Mouse (Mus musculus): ENCODE results near the gene Zpbp2. TPM values are rescaled to one million over a fixed set of nuclear protein-coding genes. Genes with fewer than 3 reads are reported as not detected.
A peak's percentile ranks its signal among the peaks of the same experiment; 100 is the strongest.

Gene Zpbp2
- 0.13 and 0.20 TPM in 2 replicates for polyA plus RNA-seq (2012; rRNA removed)

DNA sequence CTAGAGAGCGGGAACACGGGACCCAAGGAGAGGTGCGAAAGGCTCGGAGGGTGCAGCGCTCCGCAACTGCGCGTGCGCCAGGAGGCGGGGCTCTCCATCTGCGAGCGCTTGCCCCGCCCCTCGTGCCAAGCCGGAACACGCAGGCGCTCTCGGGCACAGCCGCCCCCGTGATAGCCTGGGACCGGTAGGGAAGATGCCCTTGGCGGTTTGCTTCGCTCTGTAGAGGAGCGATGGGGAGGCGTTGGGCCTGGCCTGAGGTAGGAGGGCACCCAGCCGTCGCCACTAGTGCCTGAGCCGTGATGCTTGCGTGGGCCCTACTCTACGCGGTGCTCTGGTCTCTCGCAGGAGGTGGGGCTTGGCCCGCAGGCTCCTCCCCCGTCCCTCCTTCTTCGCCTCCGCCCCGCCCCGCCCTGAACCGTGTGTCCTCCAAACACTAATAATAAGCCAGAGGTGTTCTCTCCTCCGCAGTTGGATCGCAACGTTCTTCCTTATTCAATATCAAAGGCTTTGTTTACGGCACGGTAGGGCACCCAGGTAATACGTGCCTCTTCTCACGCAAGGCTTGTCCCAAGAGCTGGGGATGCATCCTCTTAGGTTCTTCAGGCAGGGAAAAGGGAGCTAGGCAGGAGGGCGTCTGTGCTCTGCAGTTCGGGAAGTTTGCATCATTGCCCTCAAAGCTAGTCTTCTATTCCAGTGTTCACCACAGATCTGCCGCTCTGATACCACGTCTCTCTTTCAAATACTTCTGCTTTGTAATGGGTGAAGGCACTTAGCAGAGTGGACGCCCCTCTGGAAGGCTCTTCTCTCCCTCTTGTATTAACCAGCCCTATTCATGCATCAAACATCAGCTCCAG is at the start of gene Zpbp2:
Gene Zpbp2 (plus strand): TSS at position 123 of the 854 bp plus-strand sequence.
- WGBS, result 1% methylated on average over 51 of the region's 51 CpGs

GRCm38 (mm10) chr11:98504926-98505325 is 46.0 kb upstream of the Zpbp2 start:
- no peak overlapping the region for H3K4me3 ChIP-seq (replicated peaks; ENCODE audit: insufficient read depth, low read depth, low read length)
- no peaks in the 10 kb centered on the region; the same call in 1 of the 2 replicates for H3K27me3 ChIP-seq (ENCODE audit: control insufficient read depth, insufficient read depth, low read length)
- TF ChIP-seq POLR2A (IDR thresholded peaks at IDR 0.05; ENCODE audit: borderline replicate concordance, insufficient read depth, low read length), result no peak
- TF ChIP-seq CTCF (IDR thresholded peaks at IDR 0.05; ENCODE audit: borderline replicate concordance, insufficient read depth, low read depth, low read length), result no peak
- no peak overlapping the region for H3K27ac ChIP-seq (ENCODE audit: insufficient read depth, low read length)
- H3K4me1 ChIP-seq (ENCODE audit: control insufficient read depth, insufficient read depth, low read length), result peaks cover 7% of the 10 kb centered on the region; the same call in 1 of the 2 replicates
- 65% methylated on average over 3 of the region's 3 CpGs for WGBS
- no peak for DNase-seq

More for the DNA sequence above, at the start of gene Zpbp2:
- peak; percentile 92 to 95 for DNase-seq
- Histone ChIP-seq H3K27me3 (ENCODE audit: control insufficient read depth, insufficient read depth, low read length) (no peaks in the 10 kb centered on the region; the same call in 1 of the 2 replicates), H3K4me3 (replicated peaks; ENCODE audit: insufficient read depth, low read depth, low read length) (peak within 1 kb of the TSS; percentile 90), H3K27ac (ENCODE audit: insufficient read depth, low read length) (peak within 1 kb of the TSS; percentile 94), H3K4me1 (ENCODE audit: control insufficient read depth, insufficient read depth, low read length) (no peaks in the 10 kb centered on the region; the same call in 1 of the 2 replicates)
- TF ChIP-seq POLR2A (IDR thresholded peaks at IDR 0.05; ENCODE audit: borderline replicate concordance, insufficient read depth, low read length) (peak; percentile 83), CTCF (IDR thresholded peaks at IDR 0.05; ENCODE audit: borderline replicate concordance, insufficient read depth, low read depth, low read length) (no peak)

DNA sequence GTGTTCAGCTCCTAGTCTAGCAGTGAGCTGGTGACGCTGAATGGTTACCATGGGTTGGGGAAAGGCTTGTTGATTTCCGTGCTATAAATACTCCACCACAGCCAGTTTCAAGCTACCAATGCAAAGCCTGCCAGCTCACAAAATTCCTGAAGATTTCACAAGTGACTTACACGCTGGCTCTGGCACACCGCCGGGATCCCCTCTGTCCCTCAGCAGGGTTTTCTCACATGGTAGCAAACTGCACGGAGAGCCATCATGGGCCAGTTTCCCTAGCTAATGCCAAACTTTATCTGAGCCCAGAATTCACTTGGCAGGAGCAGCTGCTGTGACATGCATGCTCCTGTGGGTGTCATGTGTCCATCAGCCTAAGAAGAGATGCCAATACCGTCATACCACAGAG is 41.5 kb upstream of the Zpbp2 start:
- 3% methylated on average over 7 of the region's 7 CpGs for WGBS
- Histone ChIP-seq H3K4me1 (ENCODE audit: control insufficient read depth, insufficient read depth, low read length) (peaks cover 7% of the 10 kb centered on the region; the same call in 1 of the 2 replicates), H3K27me3 (ENCODE audit: control insufficient read depth, insufficient read depth, low read length) (no peaks in the 10 kb centered on the region; the same call in 1 of the 2 replicates), H3K27ac (ENCODE audit: insufficient read depth, low read length) (no peak overlapping the region), H3K4me3 (replicated peaks; ENCODE audit: insufficient read depth, low read depth, low read length) (no peak overlapping the region)
- TF ChIP-seq CTCF (IDR thresholded peaks at IDR 0.05; ENCODE audit: borderline replicate concordance, insufficient read depth, low read depth, low read length) (no peak), POLR2A (IDR thresholded peaks at IDR 0.05; ENCODE audit: borderline replicate concordance, insufficient read depth, low read length) (no peak)
- DNase-seq, result peak in 1 of 2 experiments; percentile 6

DNA sequence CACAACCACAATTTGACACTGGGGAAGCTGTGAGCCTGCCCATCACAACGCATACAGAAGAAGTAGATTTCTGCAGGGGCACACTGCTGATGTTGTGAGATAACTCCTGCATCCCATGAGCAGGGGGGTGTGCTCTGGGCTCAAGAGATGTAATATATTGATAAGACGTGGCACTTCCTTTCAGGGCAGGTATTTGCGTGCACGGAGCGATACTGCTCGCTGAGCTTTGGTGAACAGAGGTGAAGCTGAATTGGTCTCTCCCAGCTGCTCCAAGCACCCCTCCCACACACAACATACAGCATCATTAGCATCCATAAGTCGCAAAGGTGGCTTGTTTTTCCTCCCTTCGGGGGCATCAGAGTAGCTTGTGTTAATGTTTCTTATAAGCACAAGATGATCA is 40.8 kb upstream of the Zpbp2 start:
- Histone ChIP-seq H3K4me1 (ENCODE audit: control insufficient read depth, insufficient read depth, low read length) (peaks cover 7% of the 10 kb centered on the region; the same call in 1 of the 2 replicates), H3K27ac (ENCODE audit: insufficient read depth, low read length) (no peak overlapping the region), H3K4me3 (replicated peaks; ENCODE audit: insufficient read depth, low read depth, low read length) (no peak overlapping the region), H3K27me3 (ENCODE audit: control insufficient read depth, insufficient read depth, low read length) (no peaks in the 10 kb centered on the region)
- TF ChIP-seq POLR2A (IDR thresholded peaks at IDR 0.05; ENCODE audit: borderline replicate concordance, insufficient read depth, low read length) (no peak), CTCF (IDR thresholded peaks at IDR 0.05; ENCODE audit: borderline replicate concordance, insufficient read depth, low read depth, low read length) (no peak)
- DNase-seq, result no peak
- 86% methylated on average over 8 of the region's 8 CpGs for WGBS

DNA sequence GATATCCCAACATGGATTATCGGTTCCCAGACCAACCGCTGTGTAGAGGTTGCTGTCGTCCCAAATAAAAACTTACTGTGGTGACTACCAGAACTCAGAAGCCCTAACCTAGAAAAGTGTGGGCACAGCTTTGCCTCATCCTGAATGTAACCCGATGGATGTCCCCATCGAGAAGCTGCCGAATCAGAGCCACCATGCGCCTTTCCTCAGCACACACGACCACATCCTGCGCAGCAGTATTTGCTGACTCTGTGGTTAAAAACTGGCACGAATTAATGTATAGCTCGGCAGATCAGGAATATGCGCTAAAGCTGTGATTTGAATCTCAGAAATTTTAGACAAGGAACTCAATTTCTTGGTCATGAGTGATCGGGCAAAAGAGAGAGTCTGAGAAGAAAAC is 38.0 kb upstream of the Zpbp2 start:
- no peak for TF ChIP-seq POLR2A (IDR thresholded peaks at IDR 0.05; ENCODE audit: borderline replicate concordance, insufficient read depth, low read length)
- TF ChIP-seq CTCF (IDR thresholded peaks at IDR 0.05; ENCODE audit: borderline replicate concordance, insufficient read depth, low read depth, low read length), result no peak
- 94% methylated on average over 13 of the region's 13 CpGs for WGBS
- H3K4me3 ChIP-seq (replicated peaks; ENCODE audit: insufficient read depth, low read depth, low read length), result no peak overlapping the region

GRCm38 (mm10) chr11:98513356-98513936 is 37.5 kb upstream of the Zpbp2 start:
- Histone ChIP-seq H3K4me1 (ENCODE audit: control insufficient read depth, insufficient read depth, low read length) (peaks cover 7% of the 10 kb centered on the region; the same call in 1 of the 2 replicates), H3K4me3 (replicated peaks; ENCODE audit: insufficient read depth, low read depth, low read length) (no peak overlapping the region), H3K27ac (ENCODE audit: insufficient read depth, low read length) (no peak overlapping the region), H3K27me3 (ENCODE audit: control insufficient read depth, insufficient read depth, low read length) (no peaks in the 10 kb centered on the region)
- no peak for TF ChIP-seq CTCF (IDR thresholded peaks at IDR 0.05; ENCODE audit: borderline replicate concordance, insufficient read depth, low read depth, low read length)
- no peak for TF ChIP-seq POLR2A (IDR thresholded peaks at IDR 0.05; ENCODE audit: borderline replicate concordance, insufficient read depth, low read length)
- 52% methylated on average over 6 of the region's 6 CpGs for WGBS
- no peak for DNase-seq

More for the DNA sequence above, 38.0 kb upstream of the Zpbp2 start:
- Histone ChIP-seq H3K4me1 (ENCODE audit: control insufficient read depth, insufficient read depth, low read length) (peaks cover 7% of the 10 kb centered on the region; the same call in 1 of the 2 replicates), H3K27ac (ENCODE audit: insufficient read depth, low read length) (no peak overlapping the region), H3K27me3 (ENCODE audit: control insufficient read depth, insufficient read depth, low read length) (no peaks in the 10 kb centered on the region)
- no peak for DNase-seq

DNA sequence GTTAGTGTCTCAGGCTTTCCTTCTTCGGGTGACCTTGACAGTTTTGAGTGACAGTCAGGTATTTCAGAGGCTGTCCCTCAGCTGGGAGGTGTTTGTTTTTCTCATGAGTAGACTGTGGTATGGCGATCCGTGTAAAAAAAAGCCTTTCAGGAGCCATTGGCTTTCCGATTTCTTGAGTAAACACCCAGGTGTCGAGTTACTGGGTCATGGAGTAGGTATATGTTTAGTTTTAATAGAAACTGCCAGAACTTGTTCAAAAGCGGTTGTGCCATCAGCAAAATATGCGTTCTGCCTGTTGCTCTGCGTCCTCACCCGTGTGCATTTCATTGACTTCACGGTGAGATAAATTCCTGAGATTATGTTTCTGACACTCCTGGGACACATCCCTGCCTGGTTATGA is 30.4 kb upstream of the Zpbp2 start:
- Histone ChIP-seq H3K4me1 (ENCODE audit: control insufficient read depth, insufficient read depth, low read length) (no peaks in the 10 kb centered on the region), H3K27me3 (ENCODE audit: control insufficient read depth, insufficient read depth, low read length) (no peaks in the 10 kb centered on the region), H3K4me3 (replicated peaks; ENCODE audit: insufficient read depth, low read depth, low read length) (no peak overlapping the region), H3K27ac (ENCODE audit: insufficient read depth, low read length) (no peak overlapping the region)
- DNase-seq, result no peak
- TF ChIP-seq CTCF (IDR thresholded peaks at IDR 0.05; ENCODE audit: borderline replicate concordance, insufficient read depth, low read depth, low read length), result no peak
- no peak for TF ChIP-seq POLR2A (IDR thresholded peaks at IDR 0.05; ENCODE audit: borderline replicate concordance, insufficient read depth, low read length)
- 67% methylated on average over 10 of the region's 10 CpGs for WGBS
